Mouse (Mus musculus) olfactory bulb, adult 2 months (tissue): ENCODE measurements around the gene Wnt6.

Experiments used
- CTCF ChIP-seq: fragments of 200-500 bp; IDR thresholded peaks from 2 replicates; pipeline ENCODE4 v1.5.1; 2012; ENCODE audit warnings: low read depth, mild to moderate bottlenecking, low read length, moderate library complexity; ENCODE audit not compliant: insufficient read depth
- POLR2A ChIP-seq: fragments of 200-500 bp; IDR thresholded peaks from 2 replicates; pipeline ENCODE4 v1.6.1; 2012; ENCODE audit warnings: mild to moderate bottlenecking, low read depth, low read length, moderate library complexity; ENCODE audit not compliant: insufficient read depth

DNA sequence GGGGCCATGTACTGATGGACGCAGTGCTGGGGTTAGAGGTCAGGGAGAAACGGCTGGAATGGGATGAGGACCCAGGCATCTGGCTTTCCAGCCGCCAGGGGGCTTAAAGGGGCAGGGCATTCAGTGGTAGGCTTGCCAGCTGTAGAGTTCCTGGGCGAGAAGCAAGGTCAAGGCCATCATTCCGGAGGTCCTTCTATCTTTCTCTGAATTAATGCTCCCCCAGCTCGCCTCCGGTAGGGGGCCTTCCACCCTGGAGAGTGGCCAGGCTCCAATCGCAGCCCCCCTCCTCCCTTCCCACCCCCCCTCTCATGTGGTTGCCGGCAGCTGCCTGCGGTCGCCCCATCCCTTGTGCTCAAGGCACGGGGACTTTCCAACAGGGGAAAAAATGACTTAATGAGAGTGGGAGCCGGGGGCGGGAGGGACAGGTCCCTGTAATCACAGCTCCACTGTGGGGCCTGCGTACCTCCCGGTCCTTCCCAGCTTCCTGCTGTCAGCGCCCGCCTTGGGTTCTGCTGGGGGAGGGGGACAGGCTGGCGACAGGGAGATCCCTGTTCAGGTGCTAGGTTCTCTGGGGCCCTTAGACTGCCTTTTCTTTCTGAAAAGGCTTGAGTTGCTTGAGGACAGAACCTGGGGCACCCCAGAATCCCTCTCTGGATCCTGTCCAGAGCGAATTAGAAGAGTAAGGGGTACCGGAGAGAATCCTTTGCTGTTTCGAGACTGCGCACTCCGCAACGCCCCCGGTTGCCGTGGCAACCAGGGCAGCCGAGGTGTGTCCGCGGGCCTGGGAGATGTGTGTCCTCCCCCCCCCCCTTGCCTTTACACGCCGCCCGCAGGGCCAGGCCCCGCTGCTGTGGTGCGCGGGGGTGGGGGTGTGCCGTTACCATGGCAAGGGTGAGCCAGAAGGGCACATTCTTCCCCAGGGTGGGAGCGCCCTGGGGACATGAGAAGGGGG, 34.9 kb downstream of the Wnt6 start:
- TF ChIP-seq CTCF (no peak), POLR2A (no peak)
